Mouse (Mus musculus) neural tube, embryonic 15.5 days (tissue): ENCODE data around the gene Zgrf1. TPM values are rescaled to one million over a fixed set of nuclear protein-coding genes. Genes with fewer than 3 reads are reported as not detected.

Source experiments
- ATAC-seq: fragments of 200-750 bp; cut with Nextera tagmentation; 2 replicates; pipeline ENCODE4 v1.8.0; 2017; ENCODE audit warnings: mild to moderate bottlenecking, moderate TSS enrichment, moderate library complexity; ENCODE audit not compliant: low FRiP score
- H3K27ac ChIP-seq: fragments of 300-500 bp; sonication (generic); replicated peaks from 2 replicates; pipeline ENCODE4 v1.5.1; 2015; ENCODE audit warnings: mild to moderate bottlenecking, inconsistent platforms
- H3K27me3 ChIP-seq: fragments of 300-500 bp; sonication (generic); replicated peaks from 2 replicates; pipeline ENCODE4 v1.6.1; 2015; ENCODE audit warnings: inconsistent platforms
- H3K36me3 ChIP-seq: fragments of 300-500 bp; sonication (generic); 2 replicates; pipeline ENCODE4 v1.6.1; 2015; ENCODE audit warnings: inconsistent platforms
- H3K4me1 ChIP-seq: fragments of 300-500 bp; sonication (generic); 2 replicates; pipeline ENCODE4 v1.6.1; 2015; ENCODE audit warnings: inconsistent platforms
- H3K4me2 ChIP-seq: fragments of 300-500 bp; sonication (generic); 2 replicates; pipeline ENCODE4 v1.6.1; 2015; ENCODE audit warnings: inconsistent platforms, mild to moderate bottlenecking, moderate library complexity
- H3K4me3 ChIP-seq: fragments of 300-500 bp; sonication (generic); replicated peaks from 2 replicates; pipeline ENCODE4 v1.5.1; 2015; ENCODE audit warnings: mild to moderate bottlenecking, inconsistent platforms
- H3K9ac ChIP-seq: fragments of 300-500 bp; sonication (generic); replicated peaks from 2 replicates; pipeline ENCODE4 v1.6.1; 2015; ENCODE audit warnings: mild to moderate bottlenecking, inconsistent platforms
- H3K9me3 ChIP-seq: fragments of 300-500 bp; sonication (generic); replicated peaks from 2 replicates; pipeline ENCODE4 v1.6.1; 2016; ENCODE audit warnings: inconsistent platforms
- WGBS: fragments of 180-500 bp; shearing (Covaris S2); methylation state at CpG from one replicate; pipeline ENCODE4 v1.1.7; 2015; ENCODE audit warnings: mixed read lengths; 5-methylcytosine and 5-hydroxymethylcytosine counted together
- polyA plus RNA-seq: library from polyadenylated mRNA; unstranded; fragments of >200 nt; fragmentation: Nextera tagmentation; extraction: Ambion mirVana; gene quantifications from 2 replicates; pipeline ENCODE4 v1.2.1, GENCODE M21; 2015

Zgrf1 gene
- polyA plus RNA-seq = 3.9 and 4.2 TPM in 2 replicates

DNA sequence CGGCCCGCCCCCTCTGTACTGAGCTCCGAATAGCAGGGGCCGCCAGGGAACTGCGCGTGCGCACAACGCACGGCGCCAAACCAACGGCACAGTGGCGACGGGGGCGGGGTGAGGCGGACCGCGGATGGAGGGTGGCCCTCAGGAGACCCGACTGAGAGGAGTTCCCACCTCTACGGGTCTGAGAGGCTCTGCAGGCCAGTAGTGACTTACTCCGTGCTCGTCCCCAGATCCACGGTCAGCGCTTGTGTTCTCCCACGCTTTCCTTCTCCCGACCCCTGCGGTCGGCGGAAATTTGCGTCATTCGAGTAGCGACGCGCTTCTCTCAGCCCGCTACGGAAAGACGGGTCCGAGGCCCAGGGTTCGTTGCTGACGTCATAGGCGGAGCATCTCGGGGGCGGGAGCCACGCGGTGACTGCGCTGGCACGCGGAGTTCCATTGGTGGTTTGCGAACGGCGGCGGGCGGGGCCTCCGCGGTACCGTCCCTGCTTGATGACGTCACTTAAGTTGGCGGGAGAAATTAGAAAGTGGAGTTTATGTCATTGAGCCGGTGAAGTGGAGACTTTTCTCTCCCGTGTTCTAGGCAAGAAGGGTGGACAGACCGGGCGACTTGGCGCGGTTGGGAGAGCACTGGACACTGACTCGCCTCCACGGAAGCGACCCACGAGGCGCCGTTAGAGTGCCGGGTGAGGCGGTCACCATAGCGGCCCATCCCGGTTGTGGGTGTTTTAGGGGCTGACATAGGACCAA is at the start of gene Zgrf1, which contains the start of gene Larp7:
Gene Zgrf1 (plus strand): TSS at position 517 of the 747 bp plus-strand sequence.
Gene Larp7 (minus strand): TSS at position 377 of the 747 bp plus-strand sequence.
- no peaks in the 10 kb centered on the region for H3K27me3 ChIP-seq
- H3K4me3 ChIP-seq = peak within 1 kb of the TSS; percentile 79
- H3K9me3 ChIP-seq = no peaks in the 10 kb centered on the region
- peak within 1 kb of the TSS; percentile 90 for H3K4me2 ChIP-seq
- H3K36me3 ChIP-seq = no peaks in the 10 kb centered on the region
- under 1% methylated on average over 68 of the region's 73 CpGs for WGBS
- H3K9ac ChIP-seq = peak within 1 kb of the TSS; percentile 76
- peak within 1 kb of the TSS; percentile 98 for H3K27ac ChIP-seq
- peaks cover 16% of the 10 kb centered on the region for H3K4me1 ChIP-seq
- ATAC-seq = peak; percentile 99

GRCm38 (mm10) chr3:127507878-127508783 is 45.2 kb upstream of the Zgrf1 start:
- no peak for ATAC-seq
- 75% methylated on average over 15 of the region's 15 CpGs for WGBS

GRCm38 (mm10) chr3:127511786-127512746 is 41.2 kb upstream of the Zgrf1 start:
- Histone ChIP-seq H3K4me3 (no peak overlapping the region), H3K9ac (no peak overlapping the region), H3K36me3 (no peaks in the 10 kb centered on the region), H3K27ac (no peak overlapping the region), H3K4me1 (no peaks in the 10 kb centered on the region), H3K4me2 (no peak overlapping the region), H3K27me3 (no peaks in the 10 kb centered on the region), H3K9me3 (no peaks in the 10 kb centered on the region)
- no peak for ATAC-seq
- 83% methylated on average over 12 of the region's 12 CpGs for WGBS

More at GRCm38 (mm10) chr3:127507878-127508783, 45.2 kb upstream of the Zgrf1 start:
- Histone ChIP-seq H3K4me1 (no peaks in the 10 kb centered on the region), H3K4me3 (no peak overlapping the region), H3K36me3 (no peaks in the 10 kb centered on the region), H3K9me3 (no peaks in the 10 kb centered on the region), H3K27ac (no peak overlapping the region), H3K4me2 (no peak overlapping the region), H3K27me3 (no peaks in the 10 kb centered on the region), H3K9ac (no peak overlapping the region)

GRCm38 (mm10) chr3:127512794-127513335 is 40.4 kb upstream of the Zgrf1 start:
- Histone ChIP-seq H3K4me3 (no peak overlapping the region), H3K4me2 (no peak overlapping the region), H3K9ac (no peak overlapping the region), H3K36me3 (no peaks in the 10 kb centered on the region), H3K4me1 (no peaks in the 10 kb centered on the region), H3K27ac (no peak overlapping the region), H3K27me3 (no peaks in the 10 kb centered on the region), H3K9me3 (no peaks in the 10 kb centered on the region)
- WGBS = 73% methylated on average over 15 of the region's 15 CpGs
- ATAC-seq = no peak

- H3K9me3 ChIP-seq = no peaks in the 10 kb centered on the region
- 81% methylated on average over 2 of the region's 2 CpGs for WGBS
- ATAC-seq = no peak
These were observed 39.6 kb upstream of the Zgrf1 start for GRCm38 (mm10) chr3:127513699-127514098.

GRCm38 (mm10) chr3:127515251-127515650 is 38.0 kb upstream of the Zgrf1 start:
- no peaks in the 10 kb centered on the region for H3K9me3 ChIP-seq
- H3K4me3 ChIP-seq = no peak overlapping the region
- ATAC-seq = no peak
- H3K9ac ChIP-seq = no peak overlapping the region
- H3K4me1 ChIP-seq = no peaks in the 10 kb centered on the region
- H3K4me2 ChIP-seq = no peak overlapping the region
- 84% methylated on average over 1 of the region's 1 CpGs for WGBS
- no peaks in the 10 kb centered on the region for H3K36me3 ChIP-seq
- no peak overlapping the region for H3K27ac ChIP-seq
- H3K27me3 ChIP-seq = no peaks in the 10 kb centered on the region

More at GRCm38 (mm10) chr3:127513699-127514098, 39.6 kb upstream of the Zgrf1 start:
- no peak overlapping the region for H3K9ac ChIP-seq
- H3K4me3 ChIP-seq = no peak overlapping the region
- H3K4me2 ChIP-seq = no peak overlapping the region
- no peaks in the 10 kb centered on the region for H3K36me3 ChIP-seq
- no peaks in the 10 kb centered on the region for H3K4me1 ChIP-seq
- H3K27ac ChIP-seq = no peak overlapping the region
- H3K27me3 ChIP-seq = no peaks in the 10 kb centered on the region

- no peak for ATAC-seq
- 85% methylated on average over 6 of the region's 6 CpGs for WGBS
These were observed 33.0 kb upstream of the Zgrf1 start for GRCm38 (mm10) chr3:127520300-127520699.

DNA sequence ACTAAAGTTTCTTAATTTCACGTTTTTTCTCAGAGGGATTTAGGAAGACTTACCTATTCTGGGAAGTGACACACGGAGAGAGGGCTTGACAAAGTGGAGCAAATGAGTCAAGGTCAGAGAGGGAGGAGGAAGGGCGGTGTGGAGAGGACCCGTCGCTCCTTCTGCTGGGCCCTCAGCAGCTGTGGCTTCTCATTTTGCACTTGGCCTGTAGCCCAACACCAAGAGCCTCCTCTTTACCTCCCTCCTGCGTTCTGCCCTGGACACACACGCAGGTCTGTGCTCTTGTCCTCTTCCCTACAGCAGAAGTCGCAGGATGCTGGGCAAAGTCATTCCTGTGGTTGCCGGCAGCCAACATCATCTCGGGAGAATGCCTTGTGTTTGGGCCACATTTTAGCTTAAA is 32.1 kb upstream of the Zgrf1 start:
- no peaks in the 10 kb centered on the region for H3K9me3 ChIP-seq
- no peak overlapping the region for H3K4me2 ChIP-seq
- no peaks in the 10 kb centered on the region for H3K4me1 ChIP-seq
- no peak for ATAC-seq
- 85% methylated on average over 10 of the region's 10 CpGs for WGBS
- H3K27me3 ChIP-seq = no peaks in the 10 kb centered on the region
- H3K9ac ChIP-seq = no peak overlapping the region
- H3K4me3 ChIP-seq = no peak overlapping the region
- H3K27ac ChIP-seq = no peak overlapping the region
- no peaks in the 10 kb centered on the region for H3K36me3 ChIP-seq

More at GRCm38 (mm10) chr3:127520300-127520699, 33.0 kb upstream of the Zgrf1 start:
- Histone ChIP-seq H3K4me1 (no peaks in the 10 kb centered on the region), H3K27me3 (no peaks in the 10 kb centered on the region), H3K9me3 (no peaks in the 10 kb centered on the region), H3K4me2 (no peak overlapping the region), H3K4me3 (no peak overlapping the region), H3K36me3 (no peaks in the 10 kb centered on the region), H3K9ac (no peak overlapping the region), H3K27ac (no peak overlapping the region)

GRCm38 (mm10) chr3:127525188-127525819 is 28.0 kb upstream of the Zgrf1 start:
- Histone ChIP-seq H3K4me3 (no peak overlapping the region), H3K9me3 (no peaks in the 10 kb centered on the region), H3K27me3 (no peaks in the 10 kb centered on the region), H3K27ac (no peak overlapping the region), H3K36me3 (no peaks in the 10 kb centered on the region), H3K4me1 (no peaks in the 10 kb centered on the region), H3K9ac (no peak overlapping the region), H3K4me2 (no peak overlapping the region)
- WGBS = 78% methylated on average over 8 of the region's 8 CpGs
- ATAC-seq = no peak

- Histone ChIP-seq H3K4me1 (no peaks in the 10 kb centered on the region), H3K27ac (no peak overlapping the region), H3K36me3 (no peaks in the 10 kb centered on the region), H3K4me3 (no peak overlapping the region), H3K9ac (no peak overlapping the region), H3K9me3 (no peaks in the 10 kb centered on the region), H3K27me3 (no peaks in the 10 kb centered on the region), H3K4me2 (no peak overlapping the region)
- WGBS = 73% methylated on average over 5 of the region's 5 CpGs
- ATAC-seq = no peak
These were observed 25.7 kb upstream of the Zgrf1 start for GRCm38 (mm10) chr3:127527465-127528034.
